Mouse (Mus musculus) forebrain, embryonic 10.5 days (tissue): ENCODE results near the gene Rai14. TPM values are rescaled to one million over a fixed set of nuclear protein-coding genes. Genes with fewer than 3 reads are reported as not detected.

Experiments
- DNase-seq: peaks from one replicate; pipeline ENCODE4 v3.0.0-alpha.2; 2017; ENCODE audit warnings: low spot score; ENCODE audit errors: extremely low spot score
- H3K27ac ChIP-seq: fragments of 300-500 bp; sonication (generic); 2 replicates; pipeline ENCODE4 v1.5.1; 2016; ENCODE audit warnings: mild to moderate bottlenecking
- H3K27me3 ChIP-seq: fragments of 300-500 bp; sonication (generic); 2 replicates; pipeline ENCODE4 v1.6.1; 2016; ENCODE audit warnings: mild to moderate bottlenecking; ENCODE audit not compliant: poor library complexity, severe bottlenecking
- H3K36me3 ChIP-seq: fragments of 300-500 bp; sonication (generic); replicated peaks from 2 replicates; pipeline ENCODE4 v1.6.1; 2016; ENCODE audit warnings: mild to moderate bottlenecking, moderate library complexity
- H3K4me1 ChIP-seq: fragments of 300-500 bp; sonication (generic); 2 replicates; pipeline ENCODE4 v1.6.1; 2016
- H3K4me3 ChIP-seq: fragments of 300-500 bp; sonication (generic); 2 replicates; pipeline ENCODE4 v1.5.1; 2016; ENCODE audit warnings: mild to moderate bottlenecking, moderate library complexity
- H3K9me3 ChIP-seq: fragments of 300-500 bp; sonication (generic); 2 replicates; pipeline ENCODE4 v1.6.1; 2016; ENCODE audit warnings: mild to moderate bottlenecking, moderate library complexity
- WGBS: fragments of 180-500 bp; shearing (Covaris S2); methylation state at CpG from one replicate; pipeline ENCODE4 v1.1.7; 2016; 5-methylcytosine and 5-hydroxymethylcytosine counted together
- polyA plus RNA-seq: library from polyadenylated mRNA; unstranded; fragments of >200 nt; fragmentation: Nextera tagmentation; extraction: Ambion mirVana; gene quantifications from 2 replicates; pipeline ENCODE4 v1.2.1, GENCODE M21; 2016

Gene Rai14
- polyA plus RNA-seq, 1 experiment from 2014 or later: 47.8 TPM

DNA sequence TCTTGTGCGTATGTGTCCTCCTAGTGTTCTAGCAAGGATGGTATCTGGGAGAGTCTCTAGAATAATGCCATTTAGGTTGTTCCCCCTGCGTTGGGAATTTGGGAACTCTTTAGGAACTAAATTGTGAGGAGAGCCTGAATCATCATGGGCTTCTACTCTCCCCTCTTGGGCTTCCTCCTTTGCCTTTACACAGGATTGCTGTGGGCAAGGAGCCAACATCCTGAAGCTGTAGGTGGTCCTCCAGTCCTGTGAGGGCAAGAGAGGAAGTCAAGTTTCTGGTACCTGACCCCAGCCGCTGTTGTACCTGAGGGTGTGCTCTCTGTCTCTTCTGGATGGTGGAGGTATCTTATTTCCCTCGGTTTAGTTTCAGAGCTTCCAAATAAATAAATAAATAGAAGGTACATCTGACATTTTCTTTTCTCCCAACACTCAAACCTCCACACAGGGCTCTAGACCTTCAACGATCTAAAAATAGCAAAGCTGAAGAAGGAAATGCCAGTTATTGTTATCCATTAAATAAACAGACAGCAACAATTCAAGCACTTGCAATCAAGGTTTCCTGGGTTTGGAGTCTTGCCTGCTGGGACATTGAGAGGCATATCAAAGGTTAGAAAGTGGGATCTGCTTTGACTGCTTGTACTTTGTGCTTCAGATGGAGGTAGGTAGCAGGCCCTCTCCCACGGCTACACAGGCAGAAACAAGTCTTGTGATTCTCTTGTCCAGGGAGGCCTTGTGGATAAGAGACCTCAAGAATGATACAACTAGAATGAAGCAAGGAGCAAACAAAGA, 24.1 kb upstream of the Rai14 start:
- Histone ChIP-seq H3K4me3 (no peak overlapping the region), H3K27me3 (no peaks in the 10 kb centered on the region), H3K27ac (no peak overlapping the region), H3K36me3 (no peaks in the 10 kb centered on the region), H3K9me3 (no peaks in the 10 kb centered on the region), H3K4me1 (no peaks in the 10 kb centered on the region)
- DNase-seq: no peak
- WGBS: 87% methylated on average over 6 of the region's 6 CpGs

DNA sequence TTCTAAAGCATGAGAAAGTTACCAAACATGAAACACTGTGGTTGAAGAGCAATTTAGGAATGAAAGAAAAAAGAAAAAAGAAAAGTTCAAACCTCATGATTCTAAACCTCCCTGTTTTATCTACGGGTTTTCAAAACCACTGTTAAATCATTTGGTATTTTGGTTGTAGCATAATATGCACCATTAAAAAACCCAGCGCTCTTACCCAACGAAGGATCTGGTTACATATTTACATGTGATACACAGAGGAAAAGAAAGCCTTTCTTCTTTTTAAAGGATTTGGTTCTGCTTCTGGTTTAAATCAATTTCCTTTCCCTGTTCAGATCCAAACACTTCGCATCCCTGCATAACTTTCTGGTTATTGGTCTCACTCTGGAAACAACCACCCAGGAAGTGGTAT, 21.5 kb upstream of the Rai14 start:
- no peaks in the 10 kb centered on the region for H3K36me3 ChIP-seq
- no peak overlapping the region for H3K27ac ChIP-seq
- no peaks in the 10 kb centered on the region for H3K4me1 ChIP-seq
- H3K4me3 ChIP-seq: no peak overlapping the region
- 93% methylated on average over 4 of the region's 4 CpGs for WGBS
- H3K27me3 ChIP-seq: no peaks in the 10 kb centered on the region
- no peaks in the 10 kb centered on the region for H3K9me3 ChIP-seq
- DNase-seq: no peak

DNA sequence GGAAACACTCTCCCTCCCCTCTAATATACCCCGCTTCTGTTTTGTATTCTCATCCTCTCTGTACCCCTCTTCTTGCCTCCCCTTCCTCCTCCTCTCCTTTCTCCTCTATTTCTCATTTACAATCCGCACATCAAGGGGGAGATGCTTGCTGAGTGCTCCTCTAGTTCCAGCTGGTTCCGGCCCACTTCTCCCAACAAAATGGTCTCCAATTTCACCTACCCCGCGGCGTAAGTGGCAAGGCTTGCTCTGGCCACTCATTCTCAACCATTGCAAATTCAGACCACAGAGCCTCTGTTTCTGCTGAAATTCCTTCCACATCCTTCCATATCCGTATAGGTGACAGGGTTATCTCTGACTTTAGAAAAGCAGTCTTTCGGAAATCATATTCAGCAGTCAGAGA, 20.8 kb upstream of the Rai14 start:
- Histone ChIP-seq H3K4me1 (no peaks in the 10 kb centered on the region), H3K9me3 (no peaks in the 10 kb centered on the region), H3K4me3 (no peak overlapping the region), H3K36me3 (no peaks in the 10 kb centered on the region), H3K27me3 (no peaks in the 10 kb centered on the region), H3K27ac (no peak overlapping the region)
- DNase-seq: no peak
- WGBS: 89% methylated on average over 8 of the region's 8 CpGs

DNA sequence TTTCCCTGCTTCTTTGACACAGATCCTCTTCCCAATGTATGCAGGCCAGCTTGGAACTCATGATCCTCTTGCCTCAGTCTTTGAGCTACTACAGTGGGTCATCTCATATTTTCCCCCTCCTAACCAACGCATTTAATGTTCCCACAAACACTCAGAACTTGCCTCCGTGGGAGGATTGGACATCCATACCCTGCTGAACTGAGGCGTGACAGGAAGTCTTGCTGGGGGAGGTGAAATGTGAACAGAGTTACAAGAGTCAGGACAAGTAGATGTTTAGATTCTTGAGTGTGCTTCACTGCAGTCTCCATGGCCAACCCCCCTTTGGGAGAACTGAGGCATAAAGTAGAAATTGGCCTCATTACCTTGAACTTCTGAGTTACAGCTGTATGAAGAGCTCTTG, 17.0 kb upstream of the Rai14 start:
- Histone ChIP-seq H3K9me3 (no peaks in the 10 kb centered on the region), H3K27ac (no peak overlapping the region), H3K4me1 (no peaks in the 10 kb centered on the region), H3K36me3 (no peaks in the 10 kb centered on the region), H3K4me3 (no peak overlapping the region), H3K27me3 (no peaks in the 10 kb centered on the region)
- no peak for DNase-seq
- WGBS: 85% methylated on average over 3 of the region's 3 CpGs

DNA sequence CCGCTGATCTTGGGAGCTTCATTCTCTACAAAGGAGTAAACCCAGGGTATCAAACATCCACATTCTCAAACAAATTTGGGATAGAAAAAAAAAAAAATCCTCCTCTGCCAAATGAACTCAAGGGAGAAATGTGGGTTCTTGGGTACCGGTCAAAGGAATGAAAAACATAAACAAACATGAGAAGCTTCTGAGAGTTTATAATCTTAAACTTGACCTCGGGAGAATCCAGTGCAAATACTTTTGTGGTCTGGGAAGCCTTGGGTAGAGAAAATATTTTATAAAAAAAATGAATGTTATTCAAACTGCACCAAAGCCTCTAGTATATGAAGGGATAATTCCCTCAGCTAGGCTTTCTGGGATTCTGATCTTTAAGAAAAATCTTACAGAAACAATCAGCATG, 11.8 kb upstream of the Rai14 start:
- H3K9me3 ChIP-seq: no peaks in the 10 kb centered on the region
- no peak overlapping the region for H3K4me3 ChIP-seq
- peaks cover 17% of the 10 kb centered on the region for H3K4me1 ChIP-seq
- no peaks in the 10 kb centered on the region for H3K27me3 ChIP-seq
- DNase-seq: no peak
- H3K36me3 ChIP-seq: no peaks in the 10 kb centered on the region
- WGBS: 90% methylated on average over 3 of the region's 3 CpGs
- H3K27ac ChIP-seq: no peak overlapping the region

DNA sequence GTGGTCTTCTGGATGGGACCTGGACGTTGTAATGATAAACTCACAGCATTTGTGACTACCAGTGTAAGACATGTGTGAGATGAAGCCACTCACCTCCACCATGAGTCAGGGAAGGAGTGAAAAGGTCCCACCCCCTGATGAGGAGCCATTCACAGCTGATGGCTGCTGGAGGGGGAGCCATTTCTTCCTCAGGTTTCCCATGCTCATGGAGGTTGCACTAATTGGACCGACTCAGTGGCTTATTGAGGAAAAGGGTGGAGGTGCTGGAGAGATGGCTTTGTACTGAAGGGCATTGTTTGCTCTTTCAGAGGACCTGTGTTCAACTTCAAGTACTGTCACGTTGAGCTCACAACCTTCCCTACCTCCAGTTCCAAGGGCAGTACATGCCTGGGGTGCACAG, 10.4 kb upstream of the Rai14 start:
- WGBS: 88% methylated on average over 3 of the region's 3 CpGs
- H3K27me3 ChIP-seq: no peaks in the 10 kb centered on the region
- no peak overlapping the region for H3K27ac ChIP-seq
- peaks cover 17% of the 10 kb centered on the region for H3K4me1 ChIP-seq
- H3K4me3 ChIP-seq: no peak overlapping the region
- no peaks in the 10 kb centered on the region for H3K9me3 ChIP-seq
- H3K36me3 ChIP-seq: no peaks in the 10 kb centered on the region
- DNase-seq: no peak

DNA sequence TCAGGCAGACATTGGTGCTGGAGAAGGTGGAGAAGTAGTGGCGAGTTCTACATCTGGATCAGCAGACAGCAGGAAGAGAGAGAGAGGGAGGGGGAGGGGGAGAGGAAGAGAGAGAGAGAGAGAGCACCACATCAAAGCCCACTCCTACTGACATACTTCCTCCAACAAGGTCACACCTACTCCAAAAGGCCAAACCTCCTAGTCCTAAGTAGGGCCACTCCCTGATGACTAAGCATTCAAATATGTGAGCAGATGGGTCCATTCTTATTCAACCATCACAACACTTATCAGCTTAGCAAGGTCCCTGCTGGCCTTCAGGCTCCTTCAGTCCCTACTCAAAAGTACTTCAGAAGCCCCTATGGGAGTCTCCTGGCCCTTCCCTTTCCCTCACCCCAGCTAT, 9.1 kb upstream of the Rai14 start:
- Histone ChIP-seq H3K4me3 (no peak overlapping the region), H3K27ac (no peak overlapping the region), H3K36me3 (no peaks in the 10 kb centered on the region), H3K27me3 (no peaks in the 10 kb centered on the region), H3K9me3 (no peaks in the 10 kb centered on the region), H3K4me1 (peaks cover 17% of the 10 kb centered on the region)
- 65% methylated on average over 1 of the region's 1 CpGs for WGBS
- no peak for DNase-seq

DNA sequence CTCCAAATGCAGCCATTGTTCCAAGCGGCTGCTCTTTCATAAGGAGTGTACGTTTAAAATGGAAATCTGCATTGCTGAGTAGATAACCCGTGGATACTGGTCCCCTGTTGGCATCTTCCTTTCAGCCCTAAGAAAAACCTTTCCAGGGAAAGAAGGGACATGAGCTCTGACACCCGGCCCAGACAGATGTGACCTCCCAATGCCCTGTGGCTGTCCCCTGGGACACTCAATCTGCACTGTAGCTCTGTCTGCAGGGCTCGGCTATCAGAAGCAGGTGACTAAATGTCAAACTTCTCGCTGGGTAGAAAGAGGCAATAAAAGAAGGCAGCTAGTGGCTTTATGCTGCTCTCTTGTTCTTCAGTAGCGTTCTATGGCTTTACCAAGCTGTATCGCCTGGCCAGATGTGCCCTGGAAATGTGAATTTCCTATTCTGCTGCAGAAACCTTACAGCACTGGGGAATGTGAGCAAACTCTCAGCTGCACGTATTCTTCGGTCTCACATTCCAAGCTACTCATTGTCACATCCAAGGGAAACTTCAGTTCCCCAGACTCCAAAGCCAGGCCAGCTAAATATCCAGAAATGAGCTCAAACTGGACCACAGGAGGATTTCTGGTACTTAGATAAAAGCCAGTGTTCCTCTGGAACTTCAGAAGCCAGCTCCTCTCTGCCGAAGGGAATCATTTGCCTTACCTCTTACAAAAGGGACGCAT, 8.4 kb upstream of the Rai14 start:
- H3K27ac ChIP-seq: no peak overlapping the region
- H3K9me3 ChIP-seq: no peaks in the 10 kb centered on the region
- no peaks in the 10 kb centered on the region for H3K27me3 ChIP-seq
- H3K36me3 ChIP-seq: no peaks in the 10 kb centered on the region
- H3K4me1 ChIP-seq: peaks cover 17% of the 10 kb centered on the region
- WGBS: 72% methylated on average over 12 of the region's 12 CpGs
- H3K4me3 ChIP-seq: no peak overlapping the region
- DNase-seq: no peak

DNA sequence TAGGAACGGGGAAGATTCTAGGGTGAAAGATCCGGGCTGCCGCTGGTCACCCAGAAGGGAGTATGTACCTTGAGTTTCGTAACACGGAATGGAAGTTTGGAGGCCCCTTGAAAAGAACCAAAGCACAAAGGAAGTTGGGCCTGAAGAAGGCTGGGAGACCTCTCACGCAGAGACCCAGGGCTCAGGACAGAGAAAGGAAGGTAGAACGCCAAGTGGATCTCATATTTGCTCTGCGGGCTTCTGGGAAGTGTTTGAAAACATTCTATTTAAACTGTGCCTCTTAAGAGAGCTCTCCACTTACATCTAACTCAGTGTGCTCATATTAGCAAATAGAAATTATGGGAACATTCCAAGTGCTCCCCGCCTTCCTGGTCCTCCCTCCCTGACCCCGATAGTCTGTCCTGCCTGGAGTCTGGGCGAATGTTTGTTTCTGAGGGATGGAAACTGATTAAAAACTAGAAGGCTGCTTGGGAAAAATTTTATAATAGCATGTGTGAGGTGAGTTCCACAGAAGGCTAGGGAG, 6.9 kb upstream of the Rai14 start:
- peaks cover 4% of the 10 kb centered on the region; the same call in 1 of the 2 replicates for H3K27me3 ChIP-seq
- WGBS: 94% methylated on average over 11 of the region's 11 CpGs
- peaks cover 18% of the 10 kb centered on the region for H3K4me1 ChIP-seq
- H3K36me3 ChIP-seq: no peaks in the 10 kb centered on the region
- H3K27ac ChIP-seq: no peak overlapping the region
- no peak overlapping the region for H3K4me3 ChIP-seq
- H3K9me3 ChIP-seq: peaks cover 6% of the 10 kb centered on the region; the same call in 1 of the 2 replicates
- no peak for DNase-seq

DNA sequence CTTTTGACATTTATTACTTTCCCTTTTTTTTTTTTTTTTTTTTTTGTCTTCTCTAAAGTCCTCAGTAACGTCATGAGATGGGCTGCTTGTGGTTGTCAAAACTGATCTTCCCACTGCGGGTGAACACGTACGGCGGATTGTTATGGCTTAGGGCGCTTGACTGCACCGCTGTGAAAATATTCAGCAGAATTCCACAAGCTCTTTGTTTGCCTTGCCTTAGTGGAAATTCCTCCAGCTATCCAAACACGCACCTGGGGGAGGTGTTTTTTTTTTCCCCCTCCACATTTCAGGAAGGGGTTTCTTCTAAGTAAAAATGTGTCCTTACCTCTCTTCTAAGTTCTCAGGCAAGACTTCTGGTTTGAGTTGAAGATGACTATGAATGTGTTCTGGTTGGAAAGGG, 6.2 kb upstream of the Rai14 start:
- no peak for DNase-seq
- Histone ChIP-seq H3K4me3 (no peak overlapping the region), H3K9me3 (peaks cover 6% of the 10 kb centered on the region; the same call in 1 of the 2 replicates), H3K27ac (no peak overlapping the region), H3K4me1 (peaks cover 24% of the 10 kb centered on the region), H3K36me3 (no peaks in the 10 kb centered on the region), H3K27me3 (peaks cover 4% of the 10 kb centered on the region; the same call in 1 of the 2 replicates)
- 85% methylated on average over 8 of the region's 8 CpGs for WGBS

DNA sequence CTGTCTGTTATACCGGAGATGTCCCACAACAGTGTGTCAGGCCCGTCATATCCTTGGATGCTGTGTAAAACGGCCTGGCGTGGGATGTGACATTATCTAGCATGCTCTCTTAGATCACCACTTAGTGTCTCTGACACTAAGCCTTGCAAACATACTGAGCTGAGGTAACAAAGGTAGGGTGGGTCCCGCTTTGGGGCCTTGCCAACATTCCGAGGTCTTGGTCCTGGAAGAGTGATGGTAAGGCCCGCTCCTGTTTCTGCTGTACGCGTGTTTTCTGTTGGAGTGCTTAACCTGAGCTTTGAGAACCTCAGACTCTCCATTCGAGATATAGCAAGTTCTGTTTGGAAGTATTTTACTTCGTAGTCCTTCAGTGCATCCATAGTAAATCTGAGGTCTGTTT, 5.8 kb upstream of the Rai14 start:
- no peak overlapping the region for H3K4me3 ChIP-seq
- H3K27me3 ChIP-seq: peaks cover 4% of the 10 kb centered on the region; the same call in 1 of the 2 replicates
- WGBS: 89% methylated on average over 11 of the region's 11 CpGs
- H3K27ac ChIP-seq: no peak overlapping the region
- no peak for DNase-seq
- H3K4me1 ChIP-seq: peaks cover 29% of the 10 kb centered on the region
- no peaks in the 10 kb centered on the region for H3K36me3 ChIP-seq
- H3K9me3 ChIP-seq: peaks cover 6% of the 10 kb centered on the region; the same call in 1 of the 2 replicates

DNA sequence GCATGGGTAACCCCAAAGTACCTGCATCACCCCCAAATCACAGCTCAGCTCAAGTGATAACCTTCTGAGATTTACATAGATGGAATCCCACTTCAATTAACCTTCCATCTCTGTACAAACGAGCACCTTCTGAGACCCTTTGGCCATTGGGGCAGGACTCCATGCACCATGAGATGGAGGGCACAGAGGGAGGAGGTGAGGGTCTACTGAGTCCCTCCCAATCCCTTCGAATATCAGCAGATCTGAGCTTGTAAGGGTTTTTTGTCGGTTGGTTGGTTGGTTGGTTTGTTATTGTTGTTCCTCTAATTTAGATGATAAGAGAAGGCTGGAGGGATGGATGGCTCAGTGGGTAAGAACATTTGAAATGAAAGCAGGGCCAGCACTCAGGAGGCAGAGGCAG, 5.1 kb upstream of the Rai14 start:
- H3K4me1 ChIP-seq: peaks cover 33% of the 10 kb centered on the region
- no peak for DNase-seq
- H3K27me3 ChIP-seq: peaks cover 4% of the 10 kb centered on the region; the same call in 1 of the 2 replicates
- 86% methylated on average over 3 of the region's 3 CpGs for WGBS
- no peak overlapping the region for H3K4me3 ChIP-seq
- no peaks in the 10 kb centered on the region for H3K36me3 ChIP-seq
- H3K9me3 ChIP-seq: peaks cover 6% of the 10 kb centered on the region; the same call in 1 of the 2 replicates
- no peak overlapping the region for H3K27ac ChIP-seq

DNA sequence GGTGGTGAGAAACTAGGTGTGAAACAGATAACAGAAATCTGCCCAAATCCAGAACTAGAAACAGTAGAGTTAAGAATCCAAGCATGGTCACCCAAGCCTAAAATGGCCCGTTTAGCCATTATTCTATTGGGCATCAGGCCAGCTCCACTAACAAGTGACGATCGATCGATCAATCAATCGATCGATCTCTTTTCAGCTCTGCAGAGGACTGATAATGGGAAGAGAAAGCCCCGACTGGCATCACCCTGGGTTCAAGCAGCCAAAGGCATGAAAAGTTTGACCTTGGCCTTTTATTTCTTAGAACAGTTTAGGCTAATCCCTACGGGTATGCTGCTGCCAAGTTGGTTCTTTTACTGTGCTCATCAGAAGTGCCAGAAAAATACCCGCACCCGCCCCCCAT, 4.3 kb upstream of the Rai14 start:
- no peak overlapping the region for H3K4me3 ChIP-seq
- no peak for DNase-seq
- peaks cover 4% of the 10 kb centered on the region; the same call in 1 of the 2 replicates for H3K27me3 ChIP-seq
- H3K27ac ChIP-seq: no peak overlapping the region
- H3K4me1 ChIP-seq: peaks cover 30% of the 10 kb centered on the region
- 91% methylated on average over 10 of the region's 10 CpGs for WGBS
- H3K9me3 ChIP-seq: peaks cover 6% of the 10 kb centered on the region; the same call in 1 of the 2 replicates
- H3K36me3 ChIP-seq: no peaks in the 10 kb centered on the region
